Mouse (Mus musculus): ENCODE measurements around the gene Ddb1. TPM values are rescaled to one million over a fixed set of nuclear protein-coding genes. Genes with fewer than 3 reads are reported as not detected.
A peak's percentile ranks its signal among the peaks of the same experiment; 100 is the strongest.

The Ddb1 gene
- polyA plus RNA-seq, 1 experiment, result 2.8 TPM

- Histone ChIP-seq H3K36me3 (ENCODE audit: control insufficient read depth) (peaks cover 40% of the 10 kb centered on the region), H3K4me3 (replicated peaks) (peak overlapping the region; percentile 86), H3K4me1 (ENCODE audit: control insufficient read depth) (peaks cover 54% of the 10 kb centered on the region), H3K9me3 (ENCODE audit: control insufficient read depth, low read length) (no peaks in the 10 kb centered on the region), H3K27me3 (ENCODE audit: control insufficient read depth) (no peaks in the 10 kb centered on the region)
- TF ChIP-seq TAL1 (IDR thresholded peaks at IDR 0.05; ENCODE audit: low read length) (no peak), GATA1 (IDR thresholded peaks at IDR 0.05; ENCODE audit: low read length) (no peak)
Observed at GRCm38 (mm10) chr19:10603660-10604523, 1.2 kb upstream of the Ddb1 start.

GRCm38 (mm10) chr19:10604534-10604933 is 593 bp upstream of the Ddb1 start:
- Histone ChIP-seq H3K36me3 (ENCODE audit: control insufficient read depth) (peaks cover 41% of the 10 kb centered on the region), H3K27me3 (ENCODE audit: control insufficient read depth) (no peaks in the 10 kb centered on the region), H3K9me3 (ENCODE audit: control insufficient read depth, low read length) (no peaks in the 10 kb centered on the region), H3K4me3 (replicated peaks) (peak overlapping the region; percentile 86), H3K4me1 (ENCODE audit: control insufficient read depth) (peaks cover 56% of the 10 kb centered on the region)
- no peak for TF ChIP-seq TAL1 (IDR thresholded peaks at IDR 0.05; ENCODE audit: low read length)
- no peak for TF ChIP-seq GATA1 (IDR thresholded peaks at IDR 0.05; ENCODE audit: low read length)

DNA sequence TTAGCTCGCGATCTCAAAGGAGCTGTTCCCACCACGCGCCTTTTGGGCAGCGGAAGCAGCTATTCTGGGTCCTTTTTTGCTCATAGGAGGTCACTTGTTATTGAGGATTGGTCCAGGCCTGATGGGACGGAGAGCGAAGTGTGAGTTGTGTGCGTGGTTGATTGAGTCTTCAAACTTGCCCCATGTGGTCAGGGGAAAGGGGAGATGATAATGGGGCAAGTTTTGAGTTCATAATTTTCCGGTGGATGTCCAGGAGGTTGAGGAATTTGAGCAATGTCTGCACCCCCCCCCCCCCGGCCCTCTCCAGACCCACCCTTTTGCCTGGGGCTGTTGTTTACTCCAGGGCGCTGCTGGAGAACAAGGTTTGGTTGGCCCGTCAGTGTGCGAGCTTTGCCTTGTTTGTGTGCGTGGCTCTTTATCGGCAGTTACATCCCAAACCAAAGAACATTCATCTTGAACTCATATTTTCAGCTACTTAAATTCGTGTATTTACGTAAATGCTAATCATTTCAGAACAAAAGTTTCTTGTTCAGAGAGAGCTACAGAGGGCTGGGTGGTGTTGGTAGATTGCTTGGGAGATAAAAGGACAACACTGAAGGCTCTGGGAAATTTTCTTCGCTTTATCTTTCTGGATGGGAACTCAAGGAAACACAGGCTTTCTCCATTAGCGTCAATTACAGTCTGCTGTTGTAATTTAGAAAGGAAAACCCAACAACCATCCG is 935 bp downstream of the Ddb1 start:
- H3K36me3 ChIP-seq (ENCODE audit: control insufficient read depth), result peaks cover 49% of the 10 kb centered on the region
- peaks cover 56% of the 10 kb centered on the region for H3K4me1 ChIP-seq (ENCODE audit: control insufficient read depth)
- TF ChIP-seq GATA1 (IDR thresholded peaks at IDR 0.05; ENCODE audit: low read length), result peak; percentile 94
- no peak for TF ChIP-seq TAL1 (IDR thresholded peaks at IDR 0.05; ENCODE audit: low read length)
- no peaks in the 10 kb centered on the region for H3K9me3 ChIP-seq (ENCODE audit: control insufficient read depth, low read length)
- H3K27me3 ChIP-seq (ENCODE audit: control insufficient read depth), result no peaks in the 10 kb centered on the region
- peak overlapping the region; percentile 86 for H3K4me3 ChIP-seq (replicated peaks)

DNA sequence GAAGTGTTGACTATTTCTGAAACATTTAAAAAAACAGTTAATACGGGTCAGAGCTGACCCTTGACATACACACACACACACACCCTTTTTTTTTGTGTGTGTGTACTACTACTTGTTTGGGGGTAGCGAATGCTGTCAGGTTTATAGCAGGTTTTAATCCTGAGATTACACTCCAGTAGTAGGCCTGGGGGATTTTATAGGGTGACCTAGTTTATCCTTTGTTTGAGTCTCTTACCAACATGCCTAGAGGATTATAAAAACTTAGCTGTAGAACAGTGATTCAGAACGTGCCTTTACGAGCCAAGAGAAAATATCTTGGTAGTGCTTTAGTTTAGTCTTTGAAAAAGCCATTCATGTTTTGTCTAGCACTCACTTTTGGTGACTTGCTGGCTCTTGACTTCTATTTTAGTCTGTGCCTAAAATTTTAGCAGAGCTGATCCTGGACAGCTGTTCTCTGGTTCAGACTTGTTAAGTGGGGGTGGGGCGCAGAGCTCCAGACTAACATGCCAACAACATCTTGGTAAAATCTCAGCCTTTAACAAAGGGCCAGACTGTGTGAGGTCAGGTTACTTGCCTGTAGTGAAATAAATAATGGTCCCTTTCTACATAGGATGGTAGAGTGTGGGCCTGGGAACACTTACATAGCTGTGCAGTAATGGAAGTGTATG is 3.6 kb downstream of the Ddb1 start:
- H3K4me3 ChIP-seq (replicated peaks), result no peak overlapping the region
- H3K36me3 ChIP-seq (ENCODE audit: control insufficient read depth), result peaks cover 73% of the 10 kb centered on the region
- H3K4me1 ChIP-seq (ENCODE audit: control insufficient read depth), result peaks cover 40% of the 10 kb centered on the region
- no peaks in the 10 kb centered on the region for H3K9me3 ChIP-seq (ENCODE audit: control insufficient read depth, low read length)
- TF ChIP-seq GATA1 (IDR thresholded peaks at IDR 0.05; ENCODE audit: low read length), result no peak
- TF ChIP-seq TAL1 (IDR thresholded peaks at IDR 0.05; ENCODE audit: low read length), result no peak
- no peaks in the 10 kb centered on the region for H3K27me3 ChIP-seq (ENCODE audit: control insufficient read depth)

GRCm38 (mm10) chr19:10634106-10634871 is 29.2 kb downstream of the Ddb1 start, which contains the start of gene Vwce:
Gene Vwce, plus strand, starts transcription at chr19:10634213.
- H3K27me3 ChIP-seq (ENCODE audit: control insufficient read depth), result no peaks in the 10 kb centered on the region
- no peak for TF ChIP-seq TAL1 (IDR thresholded peaks at IDR 0.05; ENCODE audit: low read length)
- no peak for TF ChIP-seq GATA1 (IDR thresholded peaks at IDR 0.05; ENCODE audit: low read length)
- H3K9me3 ChIP-seq (ENCODE audit: control insufficient read depth, low read length), result no peaks in the 10 kb centered on the region
- peak within 1 kb of the TSS; percentile 73 for H3K4me3 ChIP-seq (replicated peaks)
- peaks cover 57% of the 10 kb centered on the region for H3K4me1 ChIP-seq (ENCODE audit: control insufficient read depth)
- H3K36me3 ChIP-seq (ENCODE audit: control insufficient read depth), result peaks cover 44% of the 10 kb centered on the region

DNA sequence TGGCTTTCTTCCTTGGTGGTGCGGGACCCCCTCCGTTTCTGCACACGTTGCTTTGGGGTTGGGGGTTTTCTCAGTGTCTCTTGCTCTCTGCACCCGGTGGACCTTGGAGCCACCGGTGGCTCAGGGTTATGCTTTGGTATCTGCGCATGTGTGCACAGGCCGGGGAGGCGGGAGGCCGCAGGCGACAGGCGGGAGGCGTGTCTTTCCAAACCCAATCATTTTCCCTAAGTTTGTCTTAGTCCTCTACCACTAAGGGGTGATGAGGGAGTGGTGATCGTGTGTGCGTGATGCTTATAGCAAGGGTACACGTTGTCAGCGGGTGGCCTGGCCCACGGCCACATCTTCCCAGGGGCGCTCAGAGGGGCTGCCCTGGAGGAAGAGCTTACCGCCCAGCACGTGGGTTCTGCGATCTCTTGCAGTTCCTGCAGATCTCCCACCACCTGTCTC is 29.8 kb downstream of the Ddb1 start:
- Histone ChIP-seq H3K4me3 (replicated peaks) (peak overlapping the region; percentile 73), H3K9me3 (ENCODE audit: control insufficient read depth, low read length) (no peaks in the 10 kb centered on the region), H3K36me3 (ENCODE audit: control insufficient read depth) (peaks cover 38% of the 10 kb centered on the region), H3K4me1 (ENCODE audit: control insufficient read depth) (peaks cover 63% of the 10 kb centered on the region), H3K27me3 (ENCODE audit: control insufficient read depth) (no peaks in the 10 kb centered on the region)
- TF ChIP-seq GATA1 (IDR thresholded peaks at IDR 0.05; ENCODE audit: low read length), result no peak
- TF ChIP-seq TAL1 (IDR thresholded peaks at IDR 0.05; ENCODE audit: low read length), result no peak

DNA sequence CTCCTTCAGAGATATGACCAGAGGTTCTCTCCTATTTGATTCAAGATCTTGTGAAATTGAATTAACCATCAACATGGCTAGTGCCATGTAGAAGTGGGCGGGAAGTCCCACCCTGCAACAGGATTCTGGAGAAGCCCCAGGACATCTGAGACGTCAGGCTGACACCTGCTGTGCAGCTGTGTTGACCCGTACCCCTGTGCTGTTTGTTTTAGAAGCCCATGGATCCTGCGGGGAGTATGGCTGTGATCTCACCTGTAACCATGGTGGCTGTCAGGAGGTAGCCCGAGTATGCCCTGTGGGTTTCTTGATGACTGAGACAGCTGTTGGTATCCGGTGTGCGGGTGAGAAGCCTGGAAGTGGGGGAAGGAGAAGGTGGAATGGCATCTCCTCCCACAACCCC is 32.7 kb downstream of the Ddb1 start:
- no peaks in the 10 kb centered on the region for H3K9me3 ChIP-seq (ENCODE audit: control insufficient read depth, low read length)
- H3K4me3 ChIP-seq (replicated peaks), result no peak overlapping the region
- H3K27me3 ChIP-seq (ENCODE audit: control insufficient read depth), result no peaks in the 10 kb centered on the region
- peaks cover 88% of the 10 kb centered on the region for H3K4me1 ChIP-seq (ENCODE audit: control insufficient read depth)
- TF ChIP-seq GATA1 (IDR thresholded peaks at IDR 0.05; ENCODE audit: low read length) (no peak), TAL1 (IDR thresholded peaks at IDR 0.05; ENCODE audit: low read length) (no peak)
- peaks cover 23% of the 10 kb centered on the region for H3K36me3 ChIP-seq (ENCODE audit: control insufficient read depth)

- peaks cover 80% of the 10 kb centered on the region for H3K4me1 ChIP-seq (ENCODE audit: control insufficient read depth)
- H3K9me3 ChIP-seq (ENCODE audit: control insufficient read depth, low read length), result no peaks in the 10 kb centered on the region
- H3K36me3 ChIP-seq (ENCODE audit: control insufficient read depth), result peaks cover 26% of the 10 kb centered on the region
- TF ChIP-seq TAL1 (IDR thresholded peaks at IDR 0.05; ENCODE audit: low read length), result no peak
- H3K27me3 ChIP-seq (ENCODE audit: control insufficient read depth), result no peaks in the 10 kb centered on the region
- H3K4me3 ChIP-seq (replicated peaks), result peak overlapping the region; percentile 27
Observed at GRCm38 (mm10) chr19:10640080-10640479, 35.0 kb downstream of the Ddb1 start.

Measured in erythroblast, embryonic 14.5 days (primary cell).